Mouse (Mus musculus) heart, adult 9 months (tissue): ENCODE results near the gene Leng1.
A peak's percentile ranks its signal among the peaks of the same experiment; 100 is the strongest.

Experiments
- DNase-seq, 2 experiments: peaks; one replicate each; pipeline ENCODE4 v3.0.0; 2022; ENCODE audit warnings: low spot score in 2 of 2

Leng1 gene

DNA sequence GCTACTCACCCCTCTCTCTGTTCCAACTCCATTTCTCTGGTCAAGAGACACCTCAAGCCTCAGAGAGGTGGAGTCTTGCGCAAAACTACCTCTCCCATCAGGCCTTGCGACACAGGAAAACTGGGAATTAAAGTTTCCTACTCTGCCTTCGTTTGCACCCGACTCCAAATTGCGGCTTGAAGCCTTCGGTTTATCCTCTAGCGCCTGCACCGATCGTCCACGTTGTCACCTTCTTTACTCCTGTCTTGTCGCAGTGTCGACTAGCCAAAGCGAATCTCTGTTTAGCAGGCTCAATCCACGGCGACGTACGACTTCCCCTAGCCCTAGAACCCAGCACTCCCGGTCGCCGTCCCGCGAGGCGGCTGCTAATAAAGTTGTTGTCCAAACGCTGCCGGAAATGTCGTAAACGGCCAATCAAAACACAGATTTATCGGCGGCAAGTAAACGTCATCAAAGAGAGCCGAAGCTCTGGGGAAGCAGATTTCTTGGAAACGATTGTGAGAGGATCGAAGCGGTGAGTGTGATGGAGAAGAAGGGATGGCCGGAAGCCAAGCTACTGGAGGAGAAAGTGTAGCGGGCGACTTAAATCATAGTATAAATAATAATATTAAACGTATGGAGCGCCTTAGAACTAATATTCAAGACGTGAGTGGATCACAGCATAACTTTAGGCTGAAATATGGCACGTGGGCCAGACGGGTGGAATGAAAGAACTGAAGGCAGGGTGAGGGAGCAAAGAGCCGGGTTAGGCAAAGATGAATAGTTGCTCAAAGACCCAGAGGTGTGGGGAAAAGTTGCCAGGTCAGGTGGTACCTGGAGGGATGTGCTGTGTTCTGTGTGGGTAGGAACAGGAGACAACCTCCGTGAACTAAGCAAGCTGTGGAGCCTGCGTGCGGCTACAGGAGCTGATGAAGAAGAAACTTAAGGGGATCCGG lies 35.8 kb downstream of the Leng1 start, which contains the start of the genes Tfpt and Prpf31:
Gene Tfpt (minus strand): TSS at position 387 of the 935 bp plus-strand sequence.
Gene Prpf31 (plus strand): TSS at position 443 of the 935 bp plus-strand sequence.
- DNase-seq = peak; percentile 92 to 96

DNA sequence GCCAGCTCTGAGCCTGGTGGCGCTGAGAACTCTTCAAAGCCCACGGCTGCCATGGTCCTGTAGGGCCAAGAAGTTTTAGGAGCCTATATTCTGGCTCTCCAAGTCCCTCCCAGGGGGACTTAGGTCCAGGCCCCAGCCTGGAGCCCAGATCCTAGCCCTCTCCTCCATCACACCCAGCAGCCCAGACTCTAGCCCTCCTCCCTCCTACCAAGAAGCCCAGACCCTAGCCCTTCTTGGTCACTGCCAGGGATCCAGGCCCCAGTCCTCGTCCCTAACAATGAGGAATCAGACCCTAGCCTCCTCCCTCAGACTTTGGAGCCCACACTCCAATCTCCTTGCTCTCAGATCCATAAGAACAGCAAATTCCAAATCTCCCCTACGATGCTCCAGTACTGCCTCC lies 36.6 kb downstream of the Leng1 start:
- peak in 1 of 2 experiments; percentile 13 for DNase-seq

DNA sequence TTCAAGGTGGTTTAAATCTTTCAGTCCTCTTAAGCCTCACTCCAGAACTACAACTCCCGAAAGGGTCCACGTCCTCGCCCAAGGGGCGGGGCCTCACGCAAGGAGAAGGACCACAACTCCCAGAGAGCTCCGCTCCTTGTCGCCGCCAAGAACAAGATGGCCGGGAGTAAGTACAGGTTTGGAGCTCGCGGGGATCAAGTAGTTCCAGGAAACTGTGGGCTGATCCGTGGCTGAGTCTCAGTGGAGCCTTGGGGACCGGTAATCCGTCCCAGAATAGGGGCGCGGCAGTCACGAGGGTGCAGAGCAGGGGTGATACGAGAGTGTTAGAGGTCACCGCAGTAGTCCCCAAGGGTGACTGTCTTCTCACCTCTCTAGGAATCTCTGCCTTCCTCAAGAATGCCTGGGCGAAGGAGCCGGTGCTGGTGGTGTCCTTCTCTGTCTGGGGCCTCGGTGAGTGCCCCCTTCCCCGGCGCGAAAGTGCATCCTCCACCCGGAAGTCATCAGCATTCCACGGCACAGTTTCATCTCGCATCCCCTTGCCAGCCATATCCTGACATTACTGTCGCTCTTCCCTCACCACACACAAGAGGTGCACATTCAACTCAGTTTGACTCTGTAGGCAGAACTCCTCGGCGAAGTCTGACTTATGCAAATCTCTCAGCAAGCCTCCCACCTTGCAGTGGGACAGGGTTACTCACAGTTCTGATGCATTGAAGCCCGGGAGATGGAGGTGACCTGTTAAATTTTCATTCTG lies 48.2 kb downstream of the Leng1 start, which contains the start of gene Ndufa3:
Gene Ndufa3 (plus strand): TSS at position 132 of the 754 bp plus-strand sequence.
- peak; percentile 83 to 88 for DNase-seq

DNA sequence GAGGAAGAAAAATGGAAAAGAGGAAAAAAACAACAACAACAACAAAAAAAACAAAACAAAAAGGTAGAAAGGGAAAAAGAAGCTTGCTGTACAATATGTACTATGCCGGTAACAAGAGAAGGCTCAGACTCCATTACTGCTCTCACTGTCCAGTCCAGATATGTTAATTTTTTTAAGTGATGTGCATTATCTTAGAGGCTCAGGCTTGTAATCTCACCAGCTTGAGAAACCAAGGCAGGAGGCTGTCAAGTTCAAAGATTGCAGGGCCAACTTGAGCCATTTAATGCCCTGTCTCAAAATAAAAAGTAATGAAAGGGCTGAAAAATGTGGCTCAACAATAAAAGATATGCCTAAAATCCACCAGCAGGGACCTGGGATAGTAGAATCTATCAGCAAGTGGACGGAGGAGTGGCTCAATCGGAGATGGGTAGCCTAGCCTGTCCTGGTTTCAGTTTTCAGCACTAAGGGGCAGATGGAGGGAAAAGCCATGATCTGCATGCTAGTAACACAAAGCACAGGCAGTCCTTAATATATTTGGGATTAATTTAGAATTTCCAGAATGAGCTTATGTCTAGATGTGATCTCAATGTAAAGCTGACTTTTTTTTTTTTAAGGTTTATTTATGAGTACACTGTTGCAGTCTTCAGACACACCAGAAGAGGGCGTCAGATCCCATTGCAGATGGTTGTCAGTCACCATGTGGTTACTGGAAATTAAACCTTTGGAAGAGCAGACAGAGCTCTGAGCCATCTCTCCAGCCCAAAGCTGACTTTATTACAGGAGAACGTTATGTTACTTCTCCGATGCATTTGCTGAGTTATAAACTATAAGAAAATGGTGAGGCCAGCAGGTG lies 49.0 kb downstream of the Leng1 start:
- DNase-seq = no peak

DNA sequence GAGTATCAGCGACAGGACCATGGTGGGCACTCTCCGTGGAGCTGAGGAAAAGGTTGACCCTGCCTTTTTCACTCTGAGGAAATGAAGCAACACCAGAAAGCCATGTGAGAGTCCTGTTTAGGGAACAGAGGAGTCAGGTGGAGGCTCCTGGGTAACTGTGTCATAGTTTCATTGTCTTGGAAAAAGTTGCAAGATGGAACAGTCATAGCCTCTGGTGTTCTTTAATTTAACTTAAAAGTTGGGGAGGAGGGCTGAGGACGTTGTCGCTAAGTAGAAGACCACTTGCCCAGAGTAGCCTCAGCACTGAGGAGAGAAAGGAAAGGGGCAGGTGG lies 49.6 kb downstream of the Leng1 start, which contains the start of gene Oscar:
Gene Oscar (minus strand): TSS at position 101 of the 332 bp plus-strand sequence.
- no peak for DNase-seq

DNA sequence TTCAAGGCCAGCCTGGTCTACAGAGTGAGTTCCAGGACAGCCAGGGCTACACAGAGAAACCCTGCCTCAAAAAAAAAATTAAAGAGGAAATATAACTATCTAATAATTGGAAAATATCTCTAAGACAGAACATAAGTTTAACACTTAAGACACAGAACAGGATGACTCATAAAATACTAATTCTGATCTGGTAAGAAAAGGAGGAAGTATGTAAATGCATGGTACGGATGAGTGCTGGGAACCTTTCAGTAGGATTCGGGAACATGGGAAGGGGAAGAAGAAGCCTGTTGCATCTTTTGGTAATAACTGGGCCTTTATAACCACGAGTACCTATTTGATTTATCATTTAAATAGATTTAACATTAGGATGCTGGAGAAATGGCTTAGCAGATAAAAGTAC lies 51.6 kb downstream of the Leng1 start:
- DNase-seq = no peak

DNA sequence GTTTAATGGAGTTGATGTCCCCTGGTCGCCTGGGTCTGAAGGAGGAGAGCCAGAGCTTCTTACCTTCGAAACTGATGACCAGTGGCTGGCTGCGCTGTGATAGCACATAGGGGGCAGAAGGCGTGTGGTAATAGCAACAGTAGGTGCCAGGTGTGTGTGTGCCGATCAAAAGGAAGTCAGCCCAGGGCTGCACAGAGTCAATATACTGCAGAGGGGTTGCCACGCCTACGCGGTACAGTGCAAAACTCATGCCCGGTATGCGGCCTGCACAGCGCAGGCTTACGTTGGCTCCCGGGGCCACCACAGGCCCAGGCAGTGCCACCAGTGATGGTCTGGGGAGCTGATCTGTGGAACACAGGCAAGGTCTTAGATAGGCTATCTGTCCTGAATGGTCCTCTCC lies 54.6 kb downstream of the Leng1 start:
- DNase-seq = no peak

DNA sequence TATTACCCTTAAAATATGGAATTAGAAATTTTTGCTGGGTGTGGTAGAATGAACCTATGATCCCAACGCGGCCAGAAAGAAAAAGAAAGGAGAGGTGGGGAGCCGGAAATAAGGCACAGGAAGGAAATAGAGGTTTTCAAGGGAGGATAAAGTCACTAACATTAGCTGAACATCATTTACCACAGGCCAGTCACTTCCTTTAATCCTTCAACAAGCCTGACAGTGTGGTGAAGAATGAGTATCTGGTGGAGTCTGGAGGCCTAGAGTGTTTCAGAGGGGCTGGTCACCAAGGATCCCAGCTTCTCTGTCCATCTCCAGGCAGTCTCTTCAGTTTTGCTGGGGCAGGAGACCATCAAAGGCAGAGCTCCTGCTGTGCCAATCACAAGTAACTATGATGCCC lies 55.2 kb downstream of the Leng1 start:
- DNase-seq = no peak
